Mouse (Mus musculus): ENCODE measurements around the gene Olfr25.

Gene Olfr25

GRCm38 (mm10) chr9:38328760-38329159, at the start of gene Olfr25:
Gene Olfr25, plus strand, starts transcription at chr9:38329060.
- no peak for TF ChIP-seq GATA4 (IDR thresholded peaks at IDR 0.05; ENCODE audit: insufficient replicate concordance, low read length)

GRCm38 (mm10) chr9:38290807-38291206, 38.1 kb upstream of the Olfr25 start, which contains the start of gene Olfr896-ps1:
Gene Olfr896-ps1, plus strand, starts transcription at chr9:38291107.
- no peak for TF ChIP-seq GATA4 (IDR thresholded peaks at IDR 0.05; ENCODE audit: insufficient replicate concordance, low read length)

DNA sequence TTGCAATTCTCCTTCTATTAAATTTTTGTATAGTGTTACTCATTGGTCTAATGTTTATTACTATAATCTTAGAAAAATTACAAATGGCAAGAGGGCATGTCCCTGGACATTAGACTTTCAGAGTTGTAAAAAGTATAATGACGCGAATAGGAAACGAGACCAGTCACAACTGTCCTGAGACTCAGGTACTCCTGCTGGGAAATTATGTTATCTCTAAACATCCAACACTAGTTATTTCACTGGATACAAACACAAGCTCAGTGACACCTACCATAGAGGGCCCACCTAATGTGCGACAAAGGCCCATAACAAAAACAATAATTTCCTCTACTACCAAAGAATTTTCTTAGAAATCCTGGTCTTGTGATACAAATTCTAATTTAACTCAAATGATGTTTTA, 19.3 kb downstream of the Olfr25 start, which contains the start of gene Olfr898:
Gene Olfr898, plus strand, starts transcription at position 301 of the 400 bp plus-strand sequence.
- TF ChIP-seq GATA4 (IDR thresholded peaks at IDR 0.05; ENCODE audit: insufficient replicate concordance, low read length) = no peak

DNA sequence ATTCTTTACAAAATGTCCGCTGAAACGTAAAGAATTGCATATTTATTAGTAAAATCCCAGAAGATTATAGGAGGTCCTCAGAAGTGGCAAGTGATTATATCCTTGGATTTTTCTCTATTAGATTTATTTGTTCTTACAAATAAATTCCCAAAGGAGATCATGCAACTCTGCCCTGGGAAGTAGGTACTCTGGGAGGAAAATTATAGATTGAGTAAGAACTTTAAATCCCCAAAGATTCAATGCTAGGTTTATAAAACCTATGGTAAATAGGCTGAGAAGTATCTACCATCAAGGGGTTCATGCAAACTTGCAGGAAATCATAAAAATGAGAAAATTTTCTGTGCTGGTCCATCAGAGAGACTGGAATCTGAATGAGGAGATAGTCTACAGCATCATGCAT, 37.7 kb downstream of the Olfr25 start, which contains the start of gene Olfr250:
Gene Olfr250, plus strand, starts transcription at position 301 of the 400 bp plus-strand sequence.
- no peak for TF ChIP-seq GATA4 (IDR thresholded peaks at IDR 0.05; ENCODE audit: insufficient replicate concordance, low read length)

- TF ChIP-seq GATA4 (IDR thresholded peaks at IDR 0.05; ENCODE audit: insufficient replicate concordance, low read length) = no peak
These were observed 47.9 kb downstream of the Olfr25 start, which contains the start of gene Olfr251 for GRCm38 (mm10) chr9:38376786-38377185. Gene Olfr251, plus strand, starts transcription at chr9:38377086.

Data from liver, adult (tissue).